Mouse (Mus musculus): ENCODE results near the gene C2cd4a. TPM values are rescaled to one million over a fixed set of nuclear protein-coding genes. Genes with fewer than 3 reads are reported as not detected.

Gene C2cd4a
- polyA plus RNA-seq, 1 experiment from 2014 or later: 0.27 TPM

- no peak overlapping the region for H3K9ac ChIP-seq
- no peak overlapping the region for H3K27ac ChIP-seq (replicated peaks)
- no peaks in the 10 kb centered on the region for H3K9me3 ChIP-seq
- peaks cover 49% of the 10 kb centered on the region for H3K4me1 ChIP-seq
- no peaks in the 10 kb centered on the region for H3K27me3 ChIP-seq (replicated peaks)
- H3K4me3 ChIP-seq: no peak overlapping the region
- no peak for ATAC-seq (ENCODE audit: extremely low read depth, insufficient number of reproducible peaks, low FRiP score, low TSS enrichment)
- WGBS: 86% methylated on average over 3 of the region's 3 CpGs
- no peak overlapping the region for H3K4me2 ChIP-seq
- no peaks in the 10 kb centered on the region for H3K36me3 ChIP-seq
These were observed 21.0 kb downstream of the C2cd4a start for GRCm38 (mm10) chr9:67811116-67811515.

- Histone ChIP-seq H3K9me3 (no peaks in the 10 kb centered on the region), H3K27me3 (replicated peaks) (no peaks in the 10 kb centered on the region), H3K36me3 (no peaks in the 10 kb centered on the region), H3K4me3 (no peak overlapping the region), H3K4me2 (no peak overlapping the region), H3K27ac (replicated peaks) (no peak overlapping the region), H3K4me1 (peaks cover 49% of the 10 kb centered on the region), H3K9ac (no peak overlapping the region)
- ATAC-seq (ENCODE audit: extremely low read depth, insufficient number of reproducible peaks, low FRiP score, low TSS enrichment): no peak
- WGBS: 67% methylated on average over 6 of the region's 6 CpGs
These were observed 21.6 kb downstream of the C2cd4a start for GRCm38 (mm10) chr9:67810527-67810926.

- H3K27me3 ChIP-seq (replicated peaks): 0 out of 2 replicates have a peak, but pooled peaks cover 11% of the 10 kb centered on the region
- H3K4me1 ChIP-seq: peaks cover 36% of the 10 kb centered on the region
- peaks cover 2% of the 10 kb centered on the region; the same call in 1 of the 2 replicates for H3K9me3 ChIP-seq
- peak overlapping the region; percentile 5; the same call in 1 of the 2 replicates for H3K9ac ChIP-seq
- H3K36me3 ChIP-seq: no peaks in the 10 kb centered on the region
- peak overlapping the region; percentile 41 for H3K27ac ChIP-seq (replicated peaks)
- H3K4me2 ChIP-seq: peak overlapping the region; percentile 16; the same call in 1 of the 2 replicates
- 17% methylated on average over 5 of the region's 5 CpGs for WGBS
- ATAC-seq (ENCODE audit: extremely low read depth, insufficient number of reproducible peaks, low FRiP score, low TSS enrichment): no peak; the same call in 1 of the 2 replicates
- no peak overlapping the region for H3K4me3 ChIP-seq
These were observed 25.1 kb downstream of the C2cd4a start for GRCm38 (mm10) chr9:67807000-67807399.

GRCm38 (mm10) chr9:67802241-67802640 lies 29.9 kb downstream of the C2cd4a start:
- H3K36me3 ChIP-seq: no peaks in the 10 kb centered on the region
- no peak for ATAC-seq (ENCODE audit: extremely low read depth, insufficient number of reproducible peaks, low FRiP score, low TSS enrichment)
- no peak overlapping the region for H3K4me2 ChIP-seq
- H3K27me3 ChIP-seq (replicated peaks): peaks cover 12% of the 10 kb centered on the region; the same call in 1 of the 2 replicates
- no peak overlapping the region for H3K4me3 ChIP-seq
- H3K9ac ChIP-seq: no peak overlapping the region
- peaks cover 43% of the 10 kb centered on the region for H3K4me1 ChIP-seq
- WGBS: 35% methylated on average over 6 of the region's 6 CpGs
- H3K27ac ChIP-seq (replicated peaks): no peak overlapping the region
- peaks cover 2% of the 10 kb centered on the region; the same call in 1 of the 2 replicates for H3K9me3 ChIP-seq

GRCm38 (mm10) chr9:67799078-67799819 lies 32.9 kb downstream of the C2cd4a start:
- 39% methylated on average over 14 of the region's 14 CpGs for WGBS
- H3K9ac ChIP-seq: no peak overlapping the region
- peak overlapping the region; percentile 26 for H3K4me2 ChIP-seq
- no peaks in the 10 kb centered on the region for H3K36me3 ChIP-seq
- peaks cover 2% of the 10 kb centered on the region; the same call in 1 of the 2 replicates for H3K9me3 ChIP-seq
- H3K4me1 ChIP-seq: peaks cover 46% of the 10 kb centered on the region
- no peak for ATAC-seq (ENCODE audit: extremely low read depth, insufficient number of reproducible peaks, low FRiP score, low TSS enrichment)
- H3K27ac ChIP-seq (replicated peaks): peak overlapping the region; percentile 80
- H3K27me3 ChIP-seq (replicated peaks): peaks cover 26% of the 10 kb centered on the region
- H3K4me3 ChIP-seq: no peak overlapping the region

GRCm38 (mm10) chr9:67795205-67795675 lies 36.9 kb downstream of the C2cd4a start:
- 71% methylated on average over 14 of the region's 14 CpGs for WGBS
- H3K27me3 ChIP-seq (replicated peaks): peaks cover 25% of the 10 kb centered on the region

GRCm38 (mm10) chr9:67794668-67795067 lies 37.5 kb downstream of the C2cd4a start:
- no peaks in the 10 kb centered on the region for H3K36me3 ChIP-seq
- no peak overlapping the region for H3K9ac ChIP-seq
- WGBS: 88% methylated on average over 4 of the region's 4 CpGs
- H3K4me1 ChIP-seq: peaks cover 37% of the 10 kb centered on the region
- no peaks in the 10 kb centered on the region for H3K9me3 ChIP-seq
- no peak overlapping the region for H3K27ac ChIP-seq (replicated peaks)
- no peak for ATAC-seq (ENCODE audit: extremely low read depth, insufficient number of reproducible peaks, low FRiP score, low TSS enrichment)
- no peak overlapping the region for H3K4me3 ChIP-seq
- no peak overlapping the region for H3K4me2 ChIP-seq
- peaks cover 25% of the 10 kb centered on the region for H3K27me3 ChIP-seq (replicated peaks)

More at GRCm38 (mm10) chr9:67795205-67795675, 36.9 kb downstream of the C2cd4a start:
- no peak for ATAC-seq (ENCODE audit: extremely low read depth, insufficient number of reproducible peaks, low FRiP score, low TSS enrichment)
- Histone ChIP-seq H3K27ac (replicated peaks) (no peak overlapping the region), H3K9me3 (no peaks in the 10 kb centered on the region), H3K4me3 (no peak overlapping the region), H3K4me1 (peaks cover 40% of the 10 kb centered on the region), H3K36me3 (no peaks in the 10 kb centered on the region), H3K9ac (no peak overlapping the region), H3K4me2 (no peak overlapping the region)

GRCm38 (mm10) chr9:67794216-67794615 lies 37.9 kb downstream of the C2cd4a start:
- Histone ChIP-seq H3K4me2 (no peak overlapping the region), H3K9ac (no peak overlapping the region), H3K9me3 (no peaks in the 10 kb centered on the region), H3K27ac (replicated peaks) (no peak overlapping the region), H3K27me3 (replicated peaks) (peaks cover 25% of the 10 kb centered on the region), H3K4me3 (no peak overlapping the region), H3K36me3 (no peaks in the 10 kb centered on the region), H3K4me1 (peaks cover 32% of the 10 kb centered on the region)
- ATAC-seq (ENCODE audit: extremely low read depth, insufficient number of reproducible peaks, low FRiP score, low TSS enrichment): no peak
- 75% methylated on average over 1 of the region's 1 CpGs for WGBS

- H3K9me3 ChIP-seq: no peaks in the 10 kb centered on the region
- no peaks in the 10 kb centered on the region for H3K36me3 ChIP-seq
- H3K27me3 ChIP-seq (replicated peaks): peaks cover 25% of the 10 kb centered on the region
- H3K4me2 ChIP-seq: no peak overlapping the region
- H3K27ac ChIP-seq (replicated peaks): no peak overlapping the region
- H3K9ac ChIP-seq: no peak overlapping the region
- ATAC-seq (ENCODE audit: extremely low read depth, insufficient number of reproducible peaks, low FRiP score, low TSS enrichment): no peak
- no peak overlapping the region for H3K4me3 ChIP-seq
- WGBS: 71% methylated on average over 6 of the region's 6 CpGs
- H3K4me1 ChIP-seq: peaks cover 25% of the 10 kb centered on the region
These were observed 38.6 kb downstream of the C2cd4a start for GRCm38 (mm10) chr9:67793501-67793900.

- Histone ChIP-seq H3K27ac (replicated peaks) (no peak overlapping the region), H3K4me1 (peaks cover 20% of the 10 kb centered on the region), H3K9me3 (no peaks in the 10 kb centered on the region), H3K4me3 (no peak overlapping the region), H3K9ac (no peak overlapping the region), H3K27me3 (replicated peaks) (peaks cover 25% of the 10 kb centered on the region), H3K36me3 (no peaks in the 10 kb centered on the region), H3K4me2 (no peak overlapping the region)
- WGBS: 71% methylated on average over 5 of the region's 5 CpGs
- ATAC-seq (ENCODE audit: extremely low read depth, insufficient number of reproducible peaks, low FRiP score, low TSS enrichment): no peak
These were observed 39.7 kb downstream of the C2cd4a start for GRCm38 (mm10) chr9:67792405-67792804.

GRCm38 (mm10) chr9:67787671-67788070 lies 44.5 kb downstream of the C2cd4a start:
- WGBS: 57% methylated on average over 6 of the region's 6 CpGs
- Histone ChIP-seq H3K4me2 (no peak overlapping the region), H3K9ac (no peak overlapping the region), H3K27ac (replicated peaks) (no peak overlapping the region), H3K4me1 (peaks cover 4% of the 10 kb centered on the region; the same call in 1 of the 2 replicates), H3K36me3 (no peaks in the 10 kb centered on the region), H3K9me3 (peaks cover 6% of the 10 kb centered on the region), H3K4me3 (no peak overlapping the region), H3K27me3 (replicated peaks) (peaks cover 4% of the 10 kb centered on the region; the same call in 1 of the 2 replicates)
- no peak for ATAC-seq (ENCODE audit: extremely low read depth, insufficient number of reproducible peaks, low FRiP score, low TSS enrichment)

Data from heart, embryonic 13.5 days (tissue).